Mouse (Mus musculus): ENCODE data around the gene Taf10. TPM values are rescaled to one million over a fixed set of nuclear protein-coding genes. Genes with fewer than 3 reads are reported as not detected.
"Not testable (repeated sequence)": the region's sequence is repeated elsewhere in the genome, so short reads cannot be mapped to it uniquely, and the experiment has no call there.

Gene Taf10
- polyA plus RNA-seq, 1 experiment from 2014 or later = 244 TPM

DNA sequence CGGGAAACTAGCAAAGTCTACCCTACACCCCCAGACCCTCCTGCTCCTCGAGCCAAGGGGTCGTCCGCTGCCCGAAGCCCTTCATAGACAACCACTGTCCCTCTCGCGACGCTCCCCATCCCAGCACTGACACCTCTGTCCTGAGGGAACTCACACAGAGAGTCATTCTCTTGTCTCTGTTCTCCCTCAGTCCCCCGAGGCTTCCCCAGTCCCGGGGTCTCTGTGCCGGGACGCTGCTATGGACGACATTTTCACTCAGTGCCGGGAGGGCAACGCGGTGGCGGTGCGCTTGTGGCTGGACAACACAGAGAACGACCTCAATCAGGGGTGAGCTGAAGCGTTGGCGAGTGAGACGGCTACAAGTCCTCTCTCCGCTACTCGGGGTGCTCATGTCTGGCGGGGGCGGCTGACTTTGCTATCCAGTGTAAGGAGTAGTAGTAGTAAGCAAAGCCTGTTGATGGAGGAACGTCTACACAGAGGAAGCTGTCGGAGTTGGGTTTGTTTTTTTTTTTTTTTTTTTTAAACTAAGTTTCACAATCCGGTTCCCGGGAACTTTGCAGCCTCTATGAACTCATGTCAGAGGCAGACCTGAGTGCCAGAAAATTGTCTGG, 7.1 kb downstream of the Taf10 start, which contains the start of gene Rrp8:
Gene Rrp8 (minus strand): TSS at position 475 of the 611 bp plus-strand sequence.
- H3K36me3 ChIP-seq (ENCODE audit: control insufficient read depth, insufficient read depth, low read length) = peaks cover 33% of the 10 kb centered on the region
- peak within 1 kb of the TSS; percentile 96 for H3K9ac ChIP-seq (ENCODE audit: low read depth, low read length)
- H3K27ac ChIP-seq (ENCODE audit: low read depth, low read length) = peak within 1 kb of the TSS; percentile 89
- ATAC-seq (replicated peaks; ENCODE audit: low FRiP score) (peak; percentile 6), DNase-seq (ENCODE audit: low spot score) (no peak)
- H3K27me3 ChIP-seq (replicated peaks; ENCODE audit: control insufficient read depth, insufficient read depth, low read length) = no peaks in the 10 kb centered on the region
- peak within 1 kb of the TSS; percentile 92 for H3K4me3 ChIP-seq (ENCODE audit: low read depth, low read length)
- H3K4me2 ChIP-seq = peak within 1 kb of the TSS; percentile 87
- peaks cover 22% of the 10 kb centered on the region for H3K4me1 ChIP-seq (replicated peaks; ENCODE audit: control insufficient read depth, insufficient read depth, low read length)
- under 1% methylated on average over 30 of the region's 30 CpGs for WGBS
- no peaks in the 10 kb centered on the region for H3K9me3 ChIP-seq (ENCODE audit: control insufficient read depth, low read length)

DNA sequence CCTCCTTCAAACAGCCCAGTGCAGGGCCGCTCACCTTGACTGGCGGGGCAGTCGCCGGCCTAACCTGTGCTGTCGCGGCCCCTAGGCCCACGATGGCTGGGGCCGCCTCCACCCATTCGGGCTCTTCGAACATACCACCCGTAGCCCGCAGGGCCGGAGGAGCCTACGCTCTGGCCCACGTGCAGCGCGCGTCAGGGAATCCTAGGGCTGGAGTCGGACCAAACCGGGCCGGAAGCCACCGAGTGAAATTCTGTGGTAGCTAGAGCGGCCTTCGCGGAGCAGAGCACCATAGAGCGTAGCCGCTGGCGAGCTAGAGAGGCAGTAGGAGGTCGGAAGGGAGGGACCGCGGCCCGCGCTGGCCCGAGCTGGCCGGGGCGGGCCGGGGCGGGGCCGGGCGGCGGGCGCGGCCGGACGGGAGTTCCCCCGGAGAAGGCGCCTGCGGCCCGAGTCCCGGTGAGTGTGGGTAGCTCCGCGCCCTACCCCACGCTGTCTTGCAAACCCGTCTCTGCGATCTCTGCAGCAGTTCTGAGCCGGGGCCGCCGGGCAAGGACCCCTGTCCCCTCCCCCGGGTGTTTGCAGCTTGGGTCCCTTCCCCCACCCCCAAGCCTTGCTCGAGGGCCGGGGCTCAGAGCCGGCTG, 7.8 kb downstream of the Taf10 start, which contains the start of gene Ilk:
Gene Ilk (plus strand): TSS at position 329 of the 638 bp plus-strand sequence.
- DNase-seq (ENCODE audit: low spot score) = peak; percentile 87
- WGBS = under 1% methylated on average over 59 of the region's 62 CpGs
- H3K27me3 ChIP-seq (replicated peaks; ENCODE audit: control insufficient read depth, insufficient read depth, low read length) = no peaks in the 10 kb centered on the region
- peak; percentile 97 for ATAC-seq (replicated peaks; ENCODE audit: low FRiP score)
- H3K9me3 ChIP-seq (ENCODE audit: control insufficient read depth, low read length) = no peaks in the 10 kb centered on the region
- peak within 1 kb of the TSS; percentile 87 for H3K4me2 ChIP-seq
- peaks cover 22% of the 10 kb centered on the region for H3K4me1 ChIP-seq (replicated peaks; ENCODE audit: control insufficient read depth, insufficient read depth, low read length)
- peak within 1 kb of the TSS; percentile 89 for H3K27ac ChIP-seq (ENCODE audit: low read depth, low read length)
- peaks cover 34% of the 10 kb centered on the region for H3K36me3 ChIP-seq (ENCODE audit: control insufficient read depth, insufficient read depth, low read length)
- peak within 1 kb of the TSS; percentile 96 for H3K9ac ChIP-seq (ENCODE audit: low read depth, low read length)
- H3K4me3 ChIP-seq (ENCODE audit: low read depth, low read length) = peak within 1 kb of the TSS; percentile 92

- H3K27me3 ChIP-seq (replicated peaks; ENCODE audit: control insufficient read depth, insufficient read depth, low read length); H3K9me3 ChIP-seq (ENCODE audit: control insufficient read depth, low read length); H3K27ac ChIP-seq (ENCODE audit: low read depth, low read length); ATAC-seq (replicated peaks; ENCODE audit: low FRiP score): not testable (repeated sequence)
- peaks cover 22% of the 10 kb centered on the region for H3K4me1 ChIP-seq (replicated peaks; ENCODE audit: control insufficient read depth, insufficient read depth, low read length)
- H3K4me3 ChIP-seq (ENCODE audit: low read depth, low read length) = peak overlapping the region; percentile 92
- H3K4me2 ChIP-seq = peak overlapping the region; percentile 87
- DNase-seq (ENCODE audit: low spot score) = peak; percentile 28
- H3K36me3 ChIP-seq (ENCODE audit: control insufficient read depth, insufficient read depth, low read length) = peaks cover 29% of the 10 kb centered on the region
- WGBS = 52% methylated on average over 4 of the region's 4 CpGs
- H3K9ac ChIP-seq (ENCODE audit: low read depth, low read length) = peak overlapping the region; percentile 96
These were observed 8.7 kb downstream of the Taf10 start for GRCm38 (mm10) chr7:105735464-105735863.

GRCm38 (mm10) chr7:105734826-105735225, 9.3 kb downstream of the Taf10 start:
- ATAC-seq (replicated peaks; ENCODE audit: low FRiP score) = no peak
- no peak overlapping the region for H3K27ac ChIP-seq (ENCODE audit: low read depth, low read length)
- 0 out of 2 replicates have a peak overlapping the region, but pooled peaks have one; percentile 35 for H3K9ac ChIP-seq (ENCODE audit: low read depth, low read length)
- H3K4me1 ChIP-seq (replicated peaks; ENCODE audit: control insufficient read depth, insufficient read depth, low read length) = peaks cover 22% of the 10 kb centered on the region
- DNase-seq (ENCODE audit: low spot score) = peak; percentile 20
- no peaks in the 10 kb centered on the region for H3K9me3 ChIP-seq (ENCODE audit: control insufficient read depth, low read length)
- WGBS = 87% methylated on average over 8 of the region's 8 CpGs
- H3K4me3 ChIP-seq (ENCODE audit: low read depth, low read length) = no peak overlapping the region
- H3K36me3 ChIP-seq (ENCODE audit: control insufficient read depth, insufficient read depth, low read length) = peaks cover 26% of the 10 kb centered on the region
- peak overlapping the region; percentile 87 for H3K4me2 ChIP-seq
- H3K27me3 ChIP-seq (replicated peaks; ENCODE audit: control insufficient read depth, insufficient read depth, low read length) = no peaks in the 10 kb centered on the region

GRCm38 (mm10) chr7:105733836-105734235, 10.3 kb downstream of the Taf10 start:
- peaks cover 14% of the 10 kb centered on the region for H3K4me1 ChIP-seq (replicated peaks; ENCODE audit: control insufficient read depth, insufficient read depth, low read length)
- H3K27me3 ChIP-seq (replicated peaks; ENCODE audit: control insufficient read depth, insufficient read depth, low read length) = no peaks in the 10 kb centered on the region
- H3K4me3 ChIP-seq (ENCODE audit: low read depth, low read length) = no peak overlapping the region
- H3K4me2 ChIP-seq = no peak overlapping the region
- WGBS = 92% methylated on average over 11 of the region's 11 CpGs
- no peak overlapping the region for H3K27ac ChIP-seq (ENCODE audit: low read depth, low read length)
- H3K9ac ChIP-seq (ENCODE audit: low read depth, low read length) = no peak overlapping the region
- no peak for ATAC-seq (replicated peaks; ENCODE audit: low FRiP score)
- H3K36me3 ChIP-seq (ENCODE audit: control insufficient read depth, insufficient read depth, low read length) = peaks cover 29% of the 10 kb centered on the region
- H3K9me3 ChIP-seq (ENCODE audit: control insufficient read depth, low read length) = no peaks in the 10 kb centered on the region
- peak; percentile 26 for DNase-seq (ENCODE audit: low spot score)

- ATAC-seq (replicated peaks; ENCODE audit: low FRiP score) = no peak
- H3K4me1 ChIP-seq (replicated peaks; ENCODE audit: control insufficient read depth, insufficient read depth, low read length) = no peaks in the 10 kb centered on the region
- DNase-seq (ENCODE audit: low spot score) = no peak
- H3K27ac ChIP-seq (ENCODE audit: low read depth, low read length) = no peak overlapping the region
- no peaks in the 10 kb centered on the region for H3K9me3 ChIP-seq (ENCODE audit: control insufficient read depth, low read length)
- no peaks in the 10 kb centered on the region for H3K27me3 ChIP-seq (replicated peaks; ENCODE audit: control insufficient read depth, insufficient read depth, low read length)
- H3K4me2 ChIP-seq = no peak overlapping the region
- no peak overlapping the region for H3K9ac ChIP-seq (ENCODE audit: low read depth, low read length)
- 84% methylated on average over 6 of the region's 6 CpGs for WGBS
- H3K36me3 ChIP-seq (ENCODE audit: control insufficient read depth, insufficient read depth, low read length) = peaks cover 24% of the 10 kb centered on the region
- no peak overlapping the region for H3K4me3 ChIP-seq (ENCODE audit: low read depth, low read length)
These were observed 15.3 kb downstream of the Taf10 start for GRCm38 (mm10) chr7:105728701-105729428.

DNA sequence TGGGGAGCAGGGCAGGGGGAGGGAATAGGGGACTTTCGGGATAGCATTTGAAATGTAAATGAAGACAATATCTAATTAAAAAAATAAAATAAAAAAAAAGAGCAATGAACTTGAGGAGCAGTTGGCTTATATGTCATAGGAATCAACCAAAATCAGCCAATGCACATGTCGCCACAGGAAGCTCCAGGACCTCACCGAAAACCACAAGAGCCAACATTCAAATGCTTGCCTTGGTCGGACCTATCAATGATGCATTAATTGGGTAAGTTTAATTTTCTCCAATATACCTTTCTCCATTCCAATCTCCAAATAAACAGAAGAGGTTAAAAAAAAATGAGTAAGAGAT, 17.2 kb downstream of the Taf10 start:
- ATAC-seq (replicated peaks; ENCODE audit: low FRiP score) = no peak
- no peak overlapping the region for H3K9ac ChIP-seq (ENCODE audit: low read depth, low read length)
- H3K27ac ChIP-seq (ENCODE audit: low read depth, low read length) = no peak overlapping the region
- DNase-seq (ENCODE audit: low spot score) = no peak
- WGBS = 77% methylated on average over 4 of the region's 4 CpGs
- no peaks in the 10 kb centered on the region for H3K9me3 ChIP-seq (ENCODE audit: control insufficient read depth, low read length)
- H3K36me3 ChIP-seq (ENCODE audit: control insufficient read depth, insufficient read depth, low read length) = peaks cover 10% of the 10 kb centered on the region
- H3K27me3 ChIP-seq (replicated peaks; ENCODE audit: control insufficient read depth, insufficient read depth, low read length) = no peaks in the 10 kb centered on the region
- H3K4me2 ChIP-seq = no peak overlapping the region
- H3K4me1 ChIP-seq (replicated peaks; ENCODE audit: control insufficient read depth, insufficient read depth, low read length) = no peaks in the 10 kb centered on the region
- H3K4me3 ChIP-seq (ENCODE audit: low read depth, low read length) = no peak overlapping the region

DNA sequence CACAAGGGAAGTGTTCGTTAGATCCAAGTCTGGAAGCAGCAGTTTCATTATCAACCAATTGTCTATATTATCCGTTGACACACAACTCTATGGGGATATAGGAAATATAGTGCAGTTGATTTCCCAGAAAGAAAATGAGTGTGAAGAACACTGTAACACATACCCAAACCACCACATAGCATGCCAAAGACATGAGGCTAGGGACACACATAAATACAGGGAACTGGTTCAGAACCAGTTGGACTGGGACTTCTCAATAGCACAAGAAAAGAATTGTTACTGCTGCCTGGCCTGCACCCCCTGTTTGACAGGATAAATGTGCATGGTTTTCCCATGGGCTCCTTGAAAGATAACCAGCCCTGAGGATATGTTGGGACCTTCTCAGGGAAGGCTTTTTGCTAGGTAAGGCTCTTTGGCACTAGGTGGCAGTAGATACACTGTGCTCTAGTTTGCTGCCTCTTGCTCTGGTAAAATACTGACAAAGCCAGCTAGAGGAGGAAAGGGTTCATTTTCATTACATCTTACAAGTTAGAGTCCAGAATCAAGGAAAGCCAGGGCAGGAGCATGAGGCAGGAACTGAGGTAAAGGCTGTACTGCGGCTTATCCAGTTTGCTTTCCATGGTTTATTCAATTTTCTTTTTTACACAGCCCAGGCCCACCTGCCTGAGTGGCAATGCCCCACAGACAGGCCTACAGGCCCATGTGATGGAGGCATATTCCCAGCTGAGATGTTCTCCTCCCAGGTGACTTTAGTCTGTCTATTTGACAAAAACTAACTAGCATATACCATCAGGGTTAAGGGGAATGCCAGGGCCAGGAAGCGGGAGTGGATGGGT, 17.8 kb downstream of the Taf10 start:
- Histone ChIP-seq H3K4me2 (no peak overlapping the region), H3K4me1 (replicated peaks; ENCODE audit: control insufficient read depth, insufficient read depth, low read length) (no peaks in the 10 kb centered on the region), H3K4me3 (ENCODE audit: low read depth, low read length) (no peak overlapping the region), H3K36me3 (ENCODE audit: control insufficient read depth, insufficient read depth, low read length) (peaks cover 4% of the 10 kb centered on the region), H3K9ac (ENCODE audit: low read depth, low read length) (no peak overlapping the region), H3K27me3 (replicated peaks; ENCODE audit: control insufficient read depth, insufficient read depth, low read length) (no peaks in the 10 kb centered on the region), H3K27ac (ENCODE audit: low read depth, low read length) (no peak overlapping the region), H3K9me3 (ENCODE audit: control insufficient read depth, low read length) (no peaks in the 10 kb centered on the region)
- peak; percentile 72 for ATAC-seq (replicated peaks; ENCODE audit: low FRiP score)
- 81% methylated on average over 4 of the region's 4 CpGs for WGBS
- no peak for DNase-seq (ENCODE audit: low spot score)

All from liver, embryonic 11.5 days (tissue).